Mouse (Mus musculus) heart, postnatal 0 days (tissue): ENCODE data around the gene E2f4.

Source experiments
- CTCF ChIP-seq: IDR thresholded peaks from 2 replicates; pipeline ENCODE4 v1.5.1; 2016; ENCODE audit warnings: antibody characterized with exemption, control low read depth, low read depth
- EP300 ChIP-seq: IDR thresholded peaks from 2 replicates; pipeline ENCODE4 v1.6.1; 2016; ENCODE audit warnings: antibody characterized with exemption, low read depth

DNA sequence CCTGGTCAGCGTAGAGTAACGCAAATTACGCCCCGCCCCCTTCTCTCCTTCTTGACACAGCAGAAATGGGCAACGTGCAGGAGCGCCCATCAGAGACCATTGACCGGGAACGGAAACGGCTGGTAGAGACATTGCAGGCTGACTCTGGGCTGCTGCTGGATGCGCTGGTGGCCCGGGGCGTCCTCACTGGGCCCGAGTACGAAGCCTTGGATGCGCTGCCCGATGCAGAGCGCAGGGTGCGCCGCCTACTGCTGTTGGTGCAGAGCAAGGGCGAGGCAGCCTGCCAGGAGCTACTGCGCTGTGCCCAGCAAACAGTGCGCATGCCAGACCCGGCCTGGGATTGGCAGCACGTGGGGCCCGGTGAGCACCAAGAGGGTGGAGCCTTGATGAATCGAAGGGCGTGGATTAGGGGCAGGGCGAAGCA, 18.5 kb upstream of the E2f4 start:
- peak; percentile 45 for TF ChIP-seq CTCF
- no peak for TF ChIP-seq EP300
